Mouse (Mus musculus): Measurements from ENCODE around the gene Rasgrp3. TPM values are rescaled to one million over a fixed set of nuclear protein-coding genes. Genes with fewer than 3 reads are reported as not detected.

The Rasgrp3 gene
- total RNA-seq, 1 experiment = 0.85 TPM

DNA sequence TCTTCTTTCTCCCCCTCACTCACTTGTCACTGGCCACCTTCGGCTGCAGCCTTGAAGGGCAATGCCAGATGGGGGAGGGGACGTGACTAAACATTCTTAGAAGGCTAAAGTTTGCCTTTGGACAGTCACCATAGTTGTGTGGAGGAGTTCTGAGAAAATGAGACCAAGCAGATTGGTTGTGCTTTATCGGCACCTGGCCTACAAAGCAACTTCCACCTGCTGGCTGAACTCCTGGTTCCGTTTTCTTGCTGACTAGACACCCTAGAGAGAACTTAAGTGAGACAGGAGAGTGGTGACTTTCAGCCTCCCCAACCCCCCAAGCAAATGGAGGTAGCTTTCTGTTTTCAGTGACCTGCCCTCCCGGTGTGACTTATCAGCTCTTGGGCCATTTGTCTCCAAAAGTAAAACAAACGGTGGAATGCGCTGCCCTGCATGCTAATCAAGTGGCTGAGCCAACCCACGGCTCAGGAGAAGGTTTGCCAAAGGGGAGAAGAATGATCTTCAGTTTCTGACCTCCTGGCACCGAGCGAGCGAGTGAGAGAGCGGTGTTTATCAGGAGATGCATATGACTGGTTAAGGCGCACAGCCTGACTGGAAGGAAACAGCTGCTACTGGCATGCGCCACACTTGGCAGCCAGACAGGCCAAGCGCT lies 29.4 kb downstream of the Rasgrp3 start:
- TF ChIP-seq MAFK (IDR thresholded peaks at IDR 0.05; ENCODE audit: insufficient read depth, low read depth, low read length) (peak; percentile 47; the same call in 1 of the 2 replicates), ZNF384 (IDR thresholded peaks at IDR 0.05; ENCODE audit: low read depth, low read length) (no peak)
- H3K4me1 ChIP-seq (ENCODE audit: control insufficient read depth in 2 of 2, insufficient read depth in 2 of 2, low read length in 2 of 2, poor library complexity in 1 of 2) = peaks cover 0 to 10% of the 10 kb centered on the region in 2 experiments; a peak in 3 of 4 replicates
- H3K9ac ChIP-seq (ENCODE audit: insufficient read depth, low read depth, low read length, poor library complexity, severe bottlenecking) = no peak overlapping the region
- no peaks in the 10 kb centered on the region for H3K9me3 ChIP-seq (ENCODE audit: control insufficient read depth, insufficient read depth, low read depth, low read length)
- H3K36me3 ChIP-seq (ENCODE audit: control insufficient read depth, insufficient read depth, low read length, poor library complexity, severe bottlenecking) = no peaks in the 10 kb centered on the region
- DNase-seq (ENCODE audit: low read depth, low spot score) = no peak
- in situ Hi-C loops (cut with MboI; ENCODE audit: low sequenced_read_pairs in 2 of 2, unreplicated experiment in 2 of 2) = no loop called here
- 0 out of 2 replicates have a peak overlapping the region, but pooled peaks have one; percentile 24 for H3K27ac ChIP-seq (ENCODE audit: insufficient read depth, low read depth, low read length, poor library complexity, severe bottlenecking)
- no peak overlapping the region for H3K4me3 ChIP-seq (ENCODE audit: insufficient read depth in 1 of 2, low read depth in 1 of 2, low read length in 2 of 2, poor library complexity in 1 of 2, severe bottlenecking in 1 of 2)

- H3K4me1 ChIP-seq (ENCODE audit: control insufficient read depth in 2 of 2, insufficient read depth in 2 of 2, low read length in 2 of 2, poor library complexity in 1 of 2) = peaks cover 0 to 10% of the 10 kb centered on the region in 2 experiments; a peak in 3 of 4 replicates
- in situ Hi-C loops (cut with MboI; ENCODE audit: low sequenced_read_pairs in 2 of 2, unreplicated experiment in 2 of 2) = no loop called here
- H3K9ac ChIP-seq (ENCODE audit: insufficient read depth, low read depth, low read length, poor library complexity, severe bottlenecking) = no peak overlapping the region
- H3K36me3 ChIP-seq (ENCODE audit: control insufficient read depth, insufficient read depth, low read length, poor library complexity, severe bottlenecking) = no peaks in the 10 kb centered on the region
- TF ChIP-seq CHD2 (IDR thresholded peaks at IDR 0.05; ENCODE audit: low read depth, low read length) (no peak), ZNF384 (IDR thresholded peaks at IDR 0.05; ENCODE audit: low read depth, low read length) (no peak), HCFC1 (IDR thresholded peaks at IDR 0.05; ENCODE audit: borderline replicate concordance, insufficient read depth, low read length) (no peak), ZC3H11A (IDR thresholded peaks at IDR 0.05; ENCODE audit: borderline replicate concordance, low read depth, low read length) (no peak), MAFK (IDR thresholded peaks at IDR 0.05; ENCODE audit: insufficient read depth, low read depth, low read length) (no peak)
- H3K27ac ChIP-seq (ENCODE audit: insufficient read depth, low read depth, low read length, poor library complexity, severe bottlenecking) = no peak overlapping the region
- no peak for DNase-seq (ENCODE audit: low read depth, low spot score)
- H3K9me3 ChIP-seq (ENCODE audit: control insufficient read depth, insufficient read depth, low read depth, low read length) = no peaks in the 10 kb centered on the region
- H3K4me3 ChIP-seq (ENCODE audit: insufficient read depth in 1 of 2, low read depth in 1 of 2, low read length in 2 of 2, poor library complexity in 1 of 2, severe bottlenecking in 1 of 2) = no peak overlapping the region
Observed at GRCm38 (mm10) chr17:75465635-75465997, 29.9 kb downstream of the Rasgrp3 start.

GRCm38 (mm10) chr17:75466948-75467347 lies 31.3 kb downstream of the Rasgrp3 start:
- in situ Hi-C loops (cut with MboI; ENCODE audit: low sequenced_read_pairs in 2 of 2, unreplicated experiment in 2 of 2) = no loop called here
- no peak for DNase-seq (ENCODE audit: low read depth, low spot score)
- no peak overlapping the region for H3K9ac ChIP-seq (ENCODE audit: insufficient read depth, low read depth, low read length, poor library complexity, severe bottlenecking)
- H3K4me3 ChIP-seq (ENCODE audit: insufficient read depth in 1 of 2, low read depth in 1 of 2, low read length in 2 of 2, poor library complexity in 1 of 2, severe bottlenecking in 1 of 2) = no peak overlapping the region
- H3K4me1 ChIP-seq (ENCODE audit: control insufficient read depth in 2 of 2, insufficient read depth in 2 of 2, low read length in 2 of 2, poor library complexity in 1 of 2) = peaks cover 0 to 10% of the 10 kb centered on the region in 2 experiments; a peak in 3 of 4 replicates
- no peaks in the 10 kb centered on the region for H3K9me3 ChIP-seq (ENCODE audit: control insufficient read depth, insufficient read depth, low read depth, low read length)
- no peaks in the 10 kb centered on the region for H3K36me3 ChIP-seq (ENCODE audit: control insufficient read depth, insufficient read depth, low read length, poor library complexity, severe bottlenecking)
- H3K27ac ChIP-seq (ENCODE audit: insufficient read depth, low read depth, low read length, poor library complexity, severe bottlenecking) = no peak overlapping the region
- TF ChIP-seq ZNF384 (IDR thresholded peaks at IDR 0.05; ENCODE audit: low read depth, low read length) (no peak), ZC3H11A (IDR thresholded peaks at IDR 0.05; ENCODE audit: borderline replicate concordance, low read depth, low read length) (no peak), CHD2 (IDR thresholded peaks at IDR 0.05; ENCODE audit: low read depth, low read length) (no peak), MAFK (IDR thresholded peaks at IDR 0.05; ENCODE audit: insufficient read depth, low read depth, low read length) (no peak), HCFC1 (IDR thresholded peaks at IDR 0.05; ENCODE audit: borderline replicate concordance, insufficient read depth, low read length) (no peak)

DNA sequence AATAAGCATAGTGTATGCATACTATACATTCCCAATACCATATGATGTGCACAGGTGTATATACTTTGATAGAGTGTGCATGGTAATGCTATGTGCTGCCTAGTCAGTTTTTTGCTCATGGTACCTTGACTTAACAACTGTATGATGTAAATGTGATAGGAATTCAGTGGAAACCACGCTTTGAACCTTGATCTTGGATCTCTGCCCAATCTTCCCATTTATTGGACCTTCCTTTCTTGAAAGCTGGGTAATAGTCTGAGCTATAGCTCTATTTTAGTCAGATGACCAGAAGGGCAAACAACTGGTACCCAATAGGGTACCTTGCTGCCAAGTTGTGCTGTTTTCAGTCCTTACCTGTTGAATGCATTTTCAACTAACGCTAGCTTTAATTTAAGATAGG lies 31.8 kb downstream of the Rasgrp3 start:
- TF ChIP-seq HCFC1 (IDR thresholded peaks at IDR 0.05; ENCODE audit: borderline replicate concordance, insufficient read depth, low read length) = no peak
- no peak for TF ChIP-seq ZC3H11A (IDR thresholded peaks at IDR 0.05; ENCODE audit: borderline replicate concordance, low read depth, low read length)
- no peak for TF ChIP-seq MAFK (IDR thresholded peaks at IDR 0.05; ENCODE audit: insufficient read depth, low read depth, low read length)
- TF ChIP-seq CHD2 (IDR thresholded peaks at IDR 0.05; ENCODE audit: low read depth, low read length) = no peak
- TF ChIP-seq ZNF384 (IDR thresholded peaks at IDR 0.05; ENCODE audit: low read depth, low read length) = no peak
- Histone ChIP-seq H3K36me3 (ENCODE audit: control insufficient read depth, insufficient read depth, low read length, poor library complexity, severe bottlenecking) (no peaks in the 10 kb centered on the region), H3K4me1 (ENCODE audit: control insufficient read depth in 2 of 2, insufficient read depth in 2 of 2, low read length in 2 of 2, poor library complexity in 1 of 2) (peaks cover 0 to 10% of the 10 kb centered on the region in 2 experiments; a peak in 3 of 4 replicates), H3K4me3 (ENCODE audit: insufficient read depth in 1 of 2, low read depth in 1 of 2, low read length in 2 of 2, poor library complexity in 1 of 2, severe bottlenecking in 1 of 2) (no peak overlapping the region), H3K27ac (ENCODE audit: insufficient read depth, low read depth, low read length, poor library complexity, severe bottlenecking) (no peak overlapping the region), H3K9ac (ENCODE audit: insufficient read depth, low read depth, low read length, poor library complexity, severe bottlenecking) (no peak overlapping the region), H3K9me3 (ENCODE audit: control insufficient read depth, insufficient read depth, low read depth, low read length) (no peaks in the 10 kb centered on the region)
- no peak for DNase-seq (ENCODE audit: low read depth, low spot score)
- in situ Hi-C loops (cut with MboI; ENCODE audit: low sequenced_read_pairs in 2 of 2, unreplicated experiment in 2 of 2) = no loop called here
